Mouse (Mus musculus): ENCODE measurements at regions not wholly inside any gene's neighbourhood (a gene's known extent, or its start where the extent isn't known, plus 50 kb on each side); places are given as distances from the start of the nearest gene placed in this dataset.
"Not testable (repeated sequence)": the region's sequence is repeated elsewhere in the genome, so short reads cannot be mapped to it uniquely, and the experiment has no call there.

GRCm38 (mm10) chr8:96586129-96586528 is 697.8 kb upstream of the Got2 start:
- DNase-seq (ENCODE audit: low spot score in 2 of 2) = no peak

GRCm38 (mm10) chr8:96552512-96552911 is 664.2 kb upstream of the Got2 start:
- DNase-seq (ENCODE audit: low spot score in 2 of 2) = no peak

GRCm38 (mm10) chr8:96550408-96550807 is 662.1 kb upstream of the Got2 start:
- peak in 1 of 2 experiments; percentile 6 for DNase-seq (ENCODE audit: low spot score in 2 of 2)

GRCm38 (mm10) chr8:96548663-96549062 is 660.3 kb upstream of the Got2 start:
- no peak for DNase-seq (ENCODE audit: low spot score in 2 of 2)

GRCm38 (mm10) chr8:96548187-96548586 is 659.8 kb upstream of the Got2 start:
- DNase-seq (ENCODE audit: low spot score in 2 of 2) = no peak

GRCm38 (mm10) chr8:96542215-96542614 is 653.9 kb upstream of the Got2 start:
- DNase-seq (ENCODE audit: low spot score in 2 of 2) = no peak

- DNase-seq (ENCODE audit: low spot score in 2 of 2) = no peak
Measured at GRCm38 (mm10) chr8:96498854-96499253, 610.5 kb upstream of the Got2 start.

- no peak for DNase-seq (ENCODE audit: low spot score in 2 of 2)
Measured at GRCm38 (mm10) chr8:96495406-96495805, 607.1 kb upstream of the Got2 start.

GRCm38 (mm10) chr8:96489804-96490203 is 601.5 kb upstream of the Got2 start:
- DNase-seq (ENCODE audit: low spot score in 2 of 2) = no peak

- no peak for DNase-seq (ENCODE audit: low spot score in 2 of 2)
Measured at GRCm38 (mm10) chr8:96488741-96489453, 600.5 kb upstream of the Got2 start.

- peak; percentile 6 to 25 for DNase-seq (ENCODE audit: low spot score in 2 of 2)
Measured at GRCm38 (mm10) chr8:96455915-96456314, 567.6 kb upstream of the Got2 start.

- DNase-seq (ENCODE audit: low spot score in 2 of 2) = peak in 1 of 2 experiments; percentile 2
Measured at GRCm38 (mm10) chr8:96455336-96455735, 567.0 kb upstream of the Got2 start.

GRCm38 (mm10) chr8:96429708-96430107 is 541.4 kb upstream of the Got2 start:
- no peak for DNase-seq (ENCODE audit: low spot score in 2 of 2)

- peak; percentile 14 to 15 for DNase-seq (ENCODE audit: low spot score in 2 of 2)
Measured at GRCm38 (mm10) chr8:96426900-96427299, 538.6 kb upstream of the Got2 start.

- DNase-seq (ENCODE audit: low spot score in 2 of 2) = no peak
Measured at GRCm38 (mm10) chr8:96409601-96410000, 521.3 kb upstream of the Got2 start.

GRCm38 (mm10) chr8:96404549-96405145 is 516.3 kb upstream of the Got2 start:
- no peak for DNase-seq (ENCODE audit: low spot score in 2 of 2)

GRCm38 (mm10) chr8:96403669-96404068 is 515.3 kb upstream of the Got2 start:
- no peak for DNase-seq (ENCODE audit: low spot score in 2 of 2)

- not testable (repeated sequence) for DNase-seq (ENCODE audit: low spot score in 2 of 2)
Measured at GRCm38 (mm10) chr8:96399381-96399780, 511.0 kb upstream of the Got2 start.

- DNase-seq (ENCODE audit: low spot score in 2 of 2) = no peak
Measured at GRCm38 (mm10) chr8:96393024-96393423, 504.7 kb upstream of the Got2 start.

- no peak for DNase-seq (ENCODE audit: low spot score in 2 of 2)
Measured at GRCm38 (mm10) chr8:96389251-96389650, 500.9 kb upstream of the Got2 start.

GRCm38 (mm10) chr8:96370500-96370899 is 482.2 kb upstream of the Got2 start:
- no peak for DNase-seq (ENCODE audit: low spot score in 2 of 2)

- DNase-seq (ENCODE audit: low spot score in 2 of 2) = no peak
Measured at GRCm38 (mm10) chr8:96362853-96363445, 474.6 kb upstream of the Got2 start.
